Mouse (Mus musculus) midbrain, embryonic 15.5 days (tissue): ENCODE measurements around the gene Angptl2. TPM values are rescaled to one million over a fixed set of nuclear protein-coding genes. Genes with fewer than 3 reads are reported as not detected.
A peak's percentile ranks its signal among the peaks of the same experiment; 100 is the strongest.

Source experiments
- ATAC-seq: fragments of 200-750 bp; cut with Nextera tagmentation; replicated peaks from 2 replicates; pipeline ENCODE4 v1.8.0; 2017; ENCODE audit warnings: moderate TSS enrichment
- H3K27ac ChIP-seq: fragments of 300-500 bp; sonication (generic); 2 replicates; pipeline ENCODE4 v1.5.1; 2015; ENCODE audit warnings: mild to moderate bottlenecking, inconsistent platforms
- H3K27me3 ChIP-seq: fragments of 300-500 bp; sonication (generic); replicated peaks from 2 replicates; pipeline ENCODE4 v1.6.1; 2015; ENCODE audit warnings: inconsistent platforms
- H3K36me3 ChIP-seq: fragments of 300-500 bp; sonication (generic); replicated peaks from 2 replicates; pipeline ENCODE4 v1.6.1; 2015; ENCODE audit warnings: inconsistent platforms
- H3K4me1 ChIP-seq: fragments of 300-500 bp; sonication (generic); 2 replicates; pipeline ENCODE4 v1.6.1; 2015; ENCODE audit warnings: inconsistent platforms
- H3K4me2 ChIP-seq: fragments of 300-500 bp; sonication (generic); 2 replicates; pipeline ENCODE4 v1.6.1; 2015; ENCODE audit warnings: inconsistent platforms, mild to moderate bottlenecking, moderate library complexity
- H3K4me3 ChIP-seq: fragments of 300-500 bp; sonication (generic); 2 replicates; pipeline ENCODE4 v1.5.1; 2015; ENCODE audit warnings: mild to moderate bottlenecking, inconsistent platforms
- H3K9ac ChIP-seq: fragments of 300-500 bp; sonication (generic); 2 replicates; pipeline ENCODE4 v1.6.1; 2015; ENCODE audit warnings: mild to moderate bottlenecking, inconsistent platforms
- H3K9me3 ChIP-seq: fragments of 300-500 bp; sonication (generic); 2 replicates; pipeline ENCODE4 v1.6.1; 2016; ENCODE audit warnings: inconsistent platforms
- WGBS: fragments of 180-500 bp; shearing (Covaris S2); methylation state at CpG from one replicate; pipeline ENCODE4 v1.1.7; 2015; ENCODE audit warnings: mixed read lengths; 5-methylcytosine and 5-hydroxymethylcytosine counted together
- polyA plus RNA-seq: library from polyadenylated mRNA; unstranded; fragments of >200 nt; fragmentation: Nextera tagmentation; extraction: Ambion mirVana; gene quantifications from 2 replicates; pipeline ENCODE4 v1.2.1, GENCODE M21; 2015

The Angptl2 gene
- polyA plus RNA-seq, 1 experiment from 2014 or later: 16.2 TPM

GRCm38 (mm10) chr2:33222480-33222879 lies 6.6 kb downstream of the Angptl2 start:
- no peak overlapping the region for H3K4me3 ChIP-seq
- no peaks in the 10 kb centered on the region for H3K27me3 ChIP-seq
- H3K27ac ChIP-seq: no peak overlapping the region
- no peak for ATAC-seq
- no peak overlapping the region for H3K4me2 ChIP-seq
- WGBS: 84% methylated on average over 6 of the region's 6 CpGs
- no peak overlapping the region for H3K9ac ChIP-seq
- no peaks in the 10 kb centered on the region for H3K9me3 ChIP-seq
- no peaks in the 10 kb centered on the region for H3K36me3 ChIP-seq
- H3K4me1 ChIP-seq: peaks cover 4% of the 10 kb centered on the region

- H3K4me1 ChIP-seq: 0 out of 2 replicates have a peak, but pooled peaks cover 2% of the 10 kb centered on the region
- no peak overlapping the region for H3K4me2 ChIP-seq
- ATAC-seq: no peak
- H3K27me3 ChIP-seq: no peaks in the 10 kb centered on the region
- H3K27ac ChIP-seq: 0 out of 2 replicates have a peak overlapping the region, but pooled peaks have one; percentile 20
- 73% methylated on average over 10 of the region's 10 CpGs for WGBS
- H3K4me3 ChIP-seq: no peak overlapping the region
- no peak overlapping the region for H3K9ac ChIP-seq
- no peaks in the 10 kb centered on the region for H3K36me3 ChIP-seq
- H3K9me3 ChIP-seq: no peaks in the 10 kb centered on the region
Observed at GRCm38 (mm10) chr2:33223656-33224358, 7.9 kb downstream of the Angptl2 start.

DNA sequence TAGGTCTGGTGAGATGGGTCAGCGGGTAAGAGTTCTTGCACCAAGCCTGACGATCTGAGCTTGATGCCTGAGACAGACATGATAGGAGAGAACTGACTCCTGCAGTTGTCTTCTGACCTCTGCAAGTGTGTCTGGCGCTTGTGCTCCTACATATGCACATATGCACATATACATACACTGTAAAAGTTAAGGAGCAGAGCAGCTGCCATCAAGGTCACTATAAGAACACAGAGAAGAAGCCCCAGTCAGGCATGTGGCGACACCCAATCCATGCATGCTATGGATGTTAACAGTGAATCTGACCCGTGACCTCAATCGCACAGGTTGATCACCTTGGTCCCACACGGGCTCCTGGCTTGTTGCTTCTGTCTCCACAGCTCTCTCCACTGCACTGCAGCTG lies 10.1 kb downstream of the Angptl2 start:
- no peaks in the 10 kb centered on the region for H3K4me1 ChIP-seq
- no peaks in the 10 kb centered on the region for H3K9me3 ChIP-seq
- no peaks in the 10 kb centered on the region for H3K36me3 ChIP-seq
- WGBS: 90% methylated on average over 7 of the region's 7 CpGs
- no peak overlapping the region for H3K9ac ChIP-seq
- no peak for ATAC-seq
- no peak overlapping the region for H3K27ac ChIP-seq
- no peak overlapping the region for H3K4me2 ChIP-seq
- no peaks in the 10 kb centered on the region for H3K27me3 ChIP-seq
- H3K4me3 ChIP-seq: no peak overlapping the region

GRCm38 (mm10) chr2:33228077-33228476 lies 12.2 kb downstream of the Angptl2 start:
- H3K27ac ChIP-seq: no peak overlapping the region
- H3K36me3 ChIP-seq: no peaks in the 10 kb centered on the region
- H3K27me3 ChIP-seq: no peaks in the 10 kb centered on the region
- 94% methylated on average over 11 of the region's 11 CpGs for WGBS
- no peak overlapping the region for H3K4me2 ChIP-seq
- no peak for ATAC-seq
- no peak overlapping the region for H3K4me3 ChIP-seq
- peaks cover 14% of the 10 kb centered on the region for H3K4me1 ChIP-seq
- no peak overlapping the region for H3K9ac ChIP-seq
- H3K9me3 ChIP-seq: no peaks in the 10 kb centered on the region

DNA sequence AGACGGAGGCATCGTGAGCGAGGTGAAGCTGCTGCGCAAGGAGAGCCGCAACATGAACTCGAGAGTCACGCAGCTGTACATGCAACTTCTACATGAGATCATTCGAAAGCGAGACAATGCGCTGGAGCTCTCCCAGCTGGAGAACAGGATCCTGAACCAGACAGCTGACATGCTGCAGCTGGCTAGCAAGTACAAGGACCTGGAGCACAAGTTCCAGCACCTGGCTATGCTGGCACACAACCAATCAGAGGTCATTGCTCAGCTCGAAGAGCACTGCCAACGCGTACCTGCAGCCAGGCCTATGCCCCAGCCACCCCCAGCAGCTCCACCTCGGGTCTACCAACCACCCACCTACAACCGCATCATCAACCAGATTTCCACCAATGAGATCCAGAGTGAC lies 12.7 kb downstream of the Angptl2 start:
- H3K9me3 ChIP-seq: no peaks in the 10 kb centered on the region
- no peak overlapping the region for H3K9ac ChIP-seq
- 95% methylated on average over 15 of the region's 15 CpGs for WGBS
- H3K4me2 ChIP-seq: no peak overlapping the region
- no peak overlapping the region for H3K27ac ChIP-seq
- no peaks in the 10 kb centered on the region for H3K36me3 ChIP-seq
- ATAC-seq: no peak
- peaks cover 14% of the 10 kb centered on the region for H3K4me1 ChIP-seq
- no peak overlapping the region for H3K4me3 ChIP-seq
- no peaks in the 10 kb centered on the region for H3K27me3 ChIP-seq

- H3K9ac ChIP-seq: no peak overlapping the region
- H3K4me2 ChIP-seq: no peak overlapping the region
- no peak overlapping the region for H3K27ac ChIP-seq
- no peaks in the 10 kb centered on the region for H3K9me3 ChIP-seq
- no peak for ATAC-seq
- peaks cover 21% of the 10 kb centered on the region for H3K4me1 ChIP-seq
- no peaks in the 10 kb centered on the region for H3K36me3 ChIP-seq
- no peaks in the 10 kb centered on the region for H3K27me3 ChIP-seq
- H3K4me3 ChIP-seq: no peak overlapping the region
- 86% methylated on average over 10 of the region's 10 CpGs for WGBS
Observed at GRCm38 (mm10) chr2:33230701-33231100, 14.8 kb downstream of the Angptl2 start.

- Histone ChIP-seq H3K9me3 (no peaks in the 10 kb centered on the region), H3K36me3 (no peaks in the 10 kb centered on the region), H3K9ac (no peak overlapping the region), H3K4me2 (no peak overlapping the region), H3K27ac (no peak overlapping the region), H3K4me3 (no peak overlapping the region), H3K27me3 (no peaks in the 10 kb centered on the region), H3K4me1 (peaks cover 23% of the 10 kb centered on the region)
- WGBS: 46% methylated on average over 2 of the region's 2 CpGs
- ATAC-seq: no peak
Observed at GRCm38 (mm10) chr2:33231788-33232187, 15.9 kb downstream of the Angptl2 start.

GRCm38 (mm10) chr2:33232782-33233570 lies 17.1 kb downstream of the Angptl2 start:
- H3K27ac ChIP-seq: no peak overlapping the region
- no peak overlapping the region for H3K9ac ChIP-seq
- no peak overlapping the region for H3K4me2 ChIP-seq
- no peaks in the 10 kb centered on the region for H3K9me3 ChIP-seq
- 80% methylated on average over 6 of the region's 6 CpGs for WGBS
- no peaks in the 10 kb centered on the region for H3K27me3 ChIP-seq
- no peak for ATAC-seq
- peaks cover 27% of the 10 kb centered on the region for H3K4me1 ChIP-seq
- no peaks in the 10 kb centered on the region for H3K36me3 ChIP-seq
- no peak overlapping the region for H3K4me3 ChIP-seq

- ATAC-seq: no peak
- peaks cover 28% of the 10 kb centered on the region for H3K4me1 ChIP-seq
- no peaks in the 10 kb centered on the region for H3K27me3 ChIP-seq
- H3K4me2 ChIP-seq: no peak overlapping the region
- no peaks in the 10 kb centered on the region for H3K9me3 ChIP-seq
- 73% methylated on average over 5 of the region's 5 CpGs for WGBS
- no peak overlapping the region for H3K4me3 ChIP-seq
- no peaks in the 10 kb centered on the region for H3K36me3 ChIP-seq
- H3K27ac ChIP-seq: no peak overlapping the region
- no peak overlapping the region for H3K9ac ChIP-seq
Observed at GRCm38 (mm10) chr2:33233856-33234255, 18.0 kb downstream of the Angptl2 start.

- no peaks in the 10 kb centered on the region for H3K36me3 ChIP-seq
- WGBS: 82% methylated on average over 4 of the region's 4 CpGs
- H3K27me3 ChIP-seq: no peaks in the 10 kb centered on the region
- ATAC-seq: no peak
- H3K4me2 ChIP-seq: no peak overlapping the region
- H3K9ac ChIP-seq: no peak overlapping the region
- no peak overlapping the region for H3K4me3 ChIP-seq
- no peak overlapping the region for H3K27ac ChIP-seq
- peaks cover 30% of the 10 kb centered on the region for H3K4me1 ChIP-seq
- no peaks in the 10 kb centered on the region for H3K9me3 ChIP-seq
Observed at GRCm38 (mm10) chr2:33234848-33235247, 19.0 kb downstream of the Angptl2 start.

- Histone ChIP-seq H3K36me3 (no peaks in the 10 kb centered on the region), H3K9ac (no peak overlapping the region), H3K4me3 (no peak overlapping the region), H3K4me2 (no peak overlapping the region), H3K27ac (no peak overlapping the region), H3K27me3 (no peaks in the 10 kb centered on the region), H3K9me3 (no peaks in the 10 kb centered on the region), H3K4me1 (peaks cover 18% of the 10 kb centered on the region; the same call in 1 of the 2 replicates)
- no peak for ATAC-seq
- 80% methylated on average over 6 of the region's 6 CpGs for WGBS
Observed at GRCm38 (mm10) chr2:33237581-33237980, 21.7 kb downstream of the Angptl2 start.

GRCm38 (mm10) chr2:33244880-33245279 lies 29.0 kb downstream of the Angptl2 start:
- H3K9me3 ChIP-seq: no peaks in the 10 kb centered on the region
- no peak overlapping the region for H3K4me2 ChIP-seq
- no peak overlapping the region for H3K4me3 ChIP-seq
- ATAC-seq: no peak
- H3K9ac ChIP-seq: no peak overlapping the region
- no peaks in the 10 kb centered on the region for H3K27me3 ChIP-seq
- H3K27ac ChIP-seq: no peak overlapping the region
- 87% methylated on average over 6 of the region's 6 CpGs for WGBS
- H3K4me1 ChIP-seq: 0 out of 2 replicates have a peak, but pooled peaks cover 2% of the 10 kb centered on the region
- H3K36me3 ChIP-seq: no peaks in the 10 kb centered on the region
